Mouse (Mus musculus) lung, adult 2 months (tissue): ENCODE measurements around the gene 1700029P11Rik. TPM values are rescaled to one million over a fixed set of nuclear protein-coding genes. Genes with fewer than 3 reads are reported as not detected.

Source experiments
- DNase-seq: peaks from one replicate; pipeline ENCODE4 v3.0.0; 2022
- H3K4me1 ChIP-seq: fragments of 200-500 bp; 2 replicates; pipeline ENCODE4 v1.6.1; 2011; ENCODE audit warnings: low read length; ENCODE audit not compliant: control insufficient read depth, insufficient read depth
- H3K4me3 ChIP-seq: fragments of 200-500 bp; replicated peaks from 2 replicates; pipeline ENCODE3; 2011; ENCODE audit warnings: low read depth, mild to moderate bottlenecking, control low read depth, low read length; ENCODE audit errors: extremely low read depth
- CTCF ChIP-seq: fragments of 200-500 bp; IDR thresholded peaks from 2 replicates; pipeline ENCODE4 v1.5.1; 2011; ENCODE audit warnings: mild to moderate bottlenecking, low read length, control low read depth; ENCODE audit not compliant: insufficient read depth
- POLR2A ChIP-seq: fragments of 200-500 bp; IDR thresholded peaks from 2 replicates; pipeline ENCODE4 v1.6.1; 2011; ENCODE audit warnings: low read depth, mild to moderate bottlenecking, control low read depth, low read length, borderline replicate concordance; ENCODE audit errors: extremely low read depth
- WGBS: fragments of 180-500 bp; shearing (Covaris S2); methylation state at CpG from one replicate; pipeline ENCODE4 v1.1.7; 2018; 5-methylcytosine and 5-hydroxymethylcytosine counted together
- polyA plus RNA-seq: library from polyadenylated mRNA; depleted of rRNA; stranded (reverse); fragments of >200 nt; gene quantifications from 2 replicates; pipeline ENCODE4 v1.2.3, GENCODE M21; 2012; rRNA removed

1700029P11Rik gene
- polyA plus RNA-seq, 1 experiment = not detected

- peak; percentile 44 for DNase-seq
- H3K4me3 ChIP-seq = peak overlapping the region; percentile 87
- no peak for TF ChIP-seq CTCF
- TF ChIP-seq POLR2A = no peak
- under 1% methylated on average over 39 of the region's 39 CpGs for WGBS
- peaks cover 7% of the 10 kb centered on the region for H3K4me1 ChIP-seq
Measured at GRCm38 (mm10) chr15:82015392-82016100, 35.2 kb downstream of the 1700029P11Rik start.

- DNase-seq = peak; percentile 100
- peak overlapping the region; percentile 87 for H3K4me3 ChIP-seq
- TF ChIP-seq CTCF (no peak), POLR2A (peak; percentile 81; the same call in 1 of the 2 replicates)
- H3K4me1 ChIP-seq = peaks cover 7% of the 10 kb centered on the region
- under 1% methylated on average over 53 of the region's 53 CpGs for whole genome bisulfite sequencing
Measured at GRCm38 (mm10) chr15:82016101-82016808, 35.9 kb downstream of the 1700029P11Rik start.

- DNase-seq = no peak
- WGBS = 8% methylated on average over 6 of the region's 6 CpGs
- peaks cover 7% of the 10 kb centered on the region for H3K4me1 ChIP-seq
- TF ChIP-seq CTCF (no peak), POLR2A (no peak)
- peak overlapping the region; percentile 87 for H3K4me3 ChIP-seq
Measured at GRCm38 (mm10) chr15:82016830-82017229, 36.5 kb downstream of the 1700029P11Rik start.

GRCm38 (mm10) chr15:82017461-82017860 is 37.1 kb downstream of the 1700029P11Rik start:
- TF ChIP-seq CTCF (no peak), POLR2A (no peak)
- Histone ChIP-seq H3K4me1 (peaks cover 7% of the 10 kb centered on the region), H3K4me3 (no peak overlapping the region)
- DNase-seq = no peak
- WGBS = 54% methylated on average over 4 of the region's 4 CpGs

GRCm38 (mm10) chr15:82019288-82019687 is 38.9 kb downstream of the 1700029P11Rik start:
- 74% methylated on average over 3 of the region's 3 CpGs for WGBS
- no peak for DNase-seq
- peaks cover 5% of the 10 kb centered on the region for H3K4me1 ChIP-seq
- TF ChIP-seq CTCF (no peak), POLR2A (no peak)
- H3K4me3 ChIP-seq = no peak overlapping the region

GRCm38 (mm10) chr15:82022535-82023088 is 42.3 kb downstream of the 1700029P11Rik start:
- Histone ChIP-seq H3K4me1 (no peaks in the 10 kb centered on the region), H3K4me3 (no peak overlapping the region)
- TF ChIP-seq CTCF (no peak), POLR2A (no peak)
- 44% methylated on average over 13 of the region's 13 CpGs for WGBS
- DNase-seq = no peak

GRCm38 (mm10) chr15:82023965-82024635 is 43.8 kb downstream of the 1700029P11Rik start:
- no peak for DNase-seq
- WGBS = 70% methylated on average over 6 of the region's 6 CpGs
- H3K4me3 ChIP-seq = no peak overlapping the region
- TF ChIP-seq CTCF (0 out of 2 replicates have a peak, but pooled peaks have one; percentile 2), POLR2A (no peak)
- H3K4me1 ChIP-seq = no peaks in the 10 kb centered on the region

GRCm38 (mm10) chr15:82027276-82027675 is 46.9 kb downstream of the 1700029P11Rik start:
- DNase-seq = no peak
- WGBS = 81% methylated on average over 7 of the region's 7 CpGs
- Histone ChIP-seq H3K4me1 (no peaks in the 10 kb centered on the region), H3K4me3 (no peak overlapping the region)
- TF ChIP-seq CTCF = no peak
- TF ChIP-seq POLR2A = no peak

GRCm38 (mm10) chr15:82027726-82028125 is 47.4 kb downstream of the 1700029P11Rik start:
- WGBS = 67% methylated on average over 7 of the region's 7 CpGs
- no peak overlapping the region for H3K4me3 ChIP-seq
- TF ChIP-seq POLR2A (no peak), CTCF (no peak)
- no peak for DNase-seq
- H3K4me1 ChIP-seq = no peaks in the 10 kb centered on the region

Other genes with a start within 250 kb of the 1700029P11Rik start
- 47.5 and 52.4 TPM in 2 replicates for gene Zc3h7b, start 235.5 kb upstream of the 1700029P11Rik start, polyA plus RNA-seq
- gene Rangap1, start 235.0 kb upstream of the 1700029P11Rik start, polyA plus RNA-seq = 19.7 and 26.5 TPM in 2 replicates
- 95.4 and 99.7 TPM in 2 replicates for gene Tef, start 178.1 kb upstream of the 1700029P11Rik start, polyA plus RNA-seq
- 35.8 and 39.0 TPM in 2 replicates for gene Tob2, start 121.7 kb upstream of the 1700029P11Rik start, polyA plus RNA-seq
- 23.6 and 34.4 TPM in 2 replicates for gene Phf5a, start 108.6 kb upstream of the 1700029P11Rik start, polyA plus RNA-seq
- 147 and 242 TPM in 2 replicates for gene Aco2, start 108.2 kb upstream of the 1700029P11Rik start, polyA plus RNA-seq
- 7.7 and 11.8 TPM in 2 replicates for gene Polr3h, start 54.3 kb upstream of the 1700029P11Rik start, polyA plus RNA-seq
- 8.0 and 9.7 TPM in 2 replicates for gene Csdc2, start 43.8 kb upstream of the 1700029P11Rik start, polyA plus RNA-seq
- gene Pmm1, start 19.6 kb upstream of the 1700029P11Rik start, polyA plus RNA-seq = 35.6 and 41.0 TPM in 2 replicates
- gene Xrcc6, start 7.3 kb downstream of the 1700029P11Rik start, polyA plus RNA-seq = 11.5 and 13.3 TPM in 2 replicates
- gene Desi1, start 53.3 kb downstream of the 1700029P11Rik start, polyA plus RNA-seq = 24.0 and 31.1 TPM in 2 replicates
- gene Snu13, start 67.1 kb downstream of the 1700029P11Rik start, polyA plus RNA-seq = 54.7 and 56.6 TPM in 2 replicates
- not detected in 2 replicates for gene 4930407I10Rik, start 78.6 kb downstream of the 1700029P11Rik start, polyA plus RNA-seq
- gene Mei1, start 89.5 kb downstream of the 1700029P11Rik start, polyA plus RNA-seq = not detected in 2 replicates
- gene Ccdc134, start 147.4 kb downstream of the 1700029P11Rik start, polyA plus RNA-seq = 7.9 and 10.9 TPM in 2 replicates
- 261 and 292 TPM in 2 replicates for gene Srebf2, start 166.6 kb downstream of the 1700029P11Rik start, polyA plus RNA-seq
- 0.40 and 1.00 TPM in 2 replicates for gene Shisa8, start 232.3 kb downstream of the 1700029P11Rik start, polyA plus RNA-seq
- gene Tnfrsf13c, start 243.8 kb downstream of the 1700029P11Rik start, polyA plus RNA-seq = 4.4 and 4.9 TPM in 2 replicates